Mouse (Mus musculus): ENCODE measurements around the gene Rnf168.
A peak's percentile ranks its signal among the peaks of the same experiment; 100 is the strongest.
"Not testable (repeated sequence)": the region's sequence is repeated elsewhere in the genome, so short reads cannot be mapped to it uniquely, and the experiment has no call there.

The Rnf168 gene

DNA sequence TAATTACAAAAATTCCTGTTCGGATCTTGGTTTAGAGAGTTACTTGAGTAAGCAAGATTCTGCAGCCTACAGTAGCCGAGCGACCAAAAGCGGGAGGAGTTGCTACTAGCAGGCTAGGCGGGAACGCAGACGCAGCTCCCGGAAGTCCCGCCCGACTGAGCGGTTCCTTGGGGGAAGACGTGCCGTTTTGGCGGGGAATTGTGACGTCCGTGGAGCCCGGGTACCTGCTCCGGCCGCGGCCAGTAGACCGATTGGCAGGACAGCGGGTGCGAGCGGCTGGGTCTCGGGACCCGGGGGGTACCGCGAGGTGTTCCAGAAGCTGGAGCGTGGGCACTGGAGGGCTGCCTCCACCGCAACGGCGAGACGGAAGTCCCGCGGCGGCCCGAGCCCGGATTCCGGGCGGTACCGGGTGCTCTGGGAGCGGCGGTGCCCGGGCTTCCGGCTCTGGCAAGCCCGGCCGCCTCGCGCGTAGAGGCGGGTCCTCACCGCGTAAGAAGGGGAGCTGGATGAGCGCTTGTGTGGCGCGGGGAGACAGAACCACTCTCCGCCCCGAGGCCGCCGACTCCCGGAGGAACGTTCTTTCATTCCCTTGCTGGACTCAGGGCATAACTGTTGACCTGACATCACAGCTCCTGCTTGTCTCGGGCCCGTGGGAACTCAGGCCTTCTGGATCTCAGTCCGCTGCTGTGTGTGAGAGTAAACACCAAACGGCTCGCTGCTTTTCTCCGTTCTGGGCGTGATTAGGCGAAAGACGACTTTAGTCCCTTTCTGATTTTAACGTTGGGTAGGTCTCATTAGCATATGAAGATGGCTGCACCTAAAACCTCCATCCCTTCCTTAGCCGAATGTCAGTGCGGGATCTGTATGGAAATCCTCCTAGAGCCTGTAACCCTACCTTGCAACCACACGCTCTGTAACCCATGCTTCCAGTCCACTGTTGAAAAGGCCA lies at the start of gene Rnf168:
Gene Rnf168 (plus strand): TSS at position 152 of the 949 bp plus-strand sequence.
- peak; percentile 89 for DNase-seq

DNA sequence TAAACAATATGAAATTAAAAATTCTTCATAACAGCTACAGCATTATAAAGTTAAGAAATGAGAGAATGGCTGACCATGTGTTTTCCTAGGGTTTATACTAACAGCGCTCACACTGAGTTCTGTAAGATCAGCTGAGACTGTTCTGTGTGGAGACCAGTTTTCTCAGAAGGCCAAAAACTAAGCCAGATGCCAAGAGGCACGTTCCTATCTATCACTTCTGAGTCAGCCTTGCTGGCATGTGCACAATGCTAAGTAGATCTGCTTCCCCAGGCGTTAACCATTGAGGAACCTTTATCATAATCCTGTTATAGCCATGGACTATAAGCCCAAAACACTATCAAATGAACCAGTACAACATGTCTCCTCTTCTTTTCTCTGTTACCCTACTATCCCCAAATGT lies 45.2 kb upstream of the Rnf168 start:
- not testable (repeated sequence) for DNase-seq

DNA sequence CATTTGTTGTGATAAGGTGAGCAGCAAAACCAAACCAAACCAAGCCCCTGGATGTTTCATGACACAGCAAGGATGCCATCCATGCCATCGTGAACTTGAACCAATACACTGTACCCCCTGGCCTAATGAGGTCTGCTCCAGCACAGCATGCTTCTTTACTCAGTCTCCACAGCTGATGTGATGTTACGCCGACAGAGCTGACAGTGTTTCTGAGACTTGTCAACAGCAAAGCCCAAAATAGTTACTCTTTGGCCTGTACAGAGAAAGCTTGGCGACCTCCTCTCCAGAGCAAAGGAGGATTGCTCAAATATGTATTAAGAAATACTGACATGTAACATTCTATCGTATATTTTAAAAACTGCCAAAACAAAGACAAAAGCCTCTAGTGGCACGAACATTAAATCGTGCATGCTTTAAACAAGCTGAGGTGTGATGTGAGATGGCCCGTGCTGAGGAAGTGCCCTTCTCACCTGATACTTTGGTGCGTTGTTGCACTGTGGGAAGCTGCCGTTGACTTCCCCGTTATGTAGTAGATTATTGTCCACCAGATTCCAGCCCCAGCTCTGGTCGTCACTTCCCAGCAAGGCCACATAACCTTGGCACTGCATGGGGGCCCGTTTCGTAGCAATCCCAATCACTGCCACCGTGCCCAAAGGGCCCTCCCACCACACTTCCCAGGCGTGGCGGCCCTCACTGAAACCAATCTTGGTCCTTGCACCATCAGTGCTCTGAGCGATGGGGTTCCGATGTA lies 39.2 kb upstream of the Rnf168 start:
- DNase-seq, result no peak

DNA sequence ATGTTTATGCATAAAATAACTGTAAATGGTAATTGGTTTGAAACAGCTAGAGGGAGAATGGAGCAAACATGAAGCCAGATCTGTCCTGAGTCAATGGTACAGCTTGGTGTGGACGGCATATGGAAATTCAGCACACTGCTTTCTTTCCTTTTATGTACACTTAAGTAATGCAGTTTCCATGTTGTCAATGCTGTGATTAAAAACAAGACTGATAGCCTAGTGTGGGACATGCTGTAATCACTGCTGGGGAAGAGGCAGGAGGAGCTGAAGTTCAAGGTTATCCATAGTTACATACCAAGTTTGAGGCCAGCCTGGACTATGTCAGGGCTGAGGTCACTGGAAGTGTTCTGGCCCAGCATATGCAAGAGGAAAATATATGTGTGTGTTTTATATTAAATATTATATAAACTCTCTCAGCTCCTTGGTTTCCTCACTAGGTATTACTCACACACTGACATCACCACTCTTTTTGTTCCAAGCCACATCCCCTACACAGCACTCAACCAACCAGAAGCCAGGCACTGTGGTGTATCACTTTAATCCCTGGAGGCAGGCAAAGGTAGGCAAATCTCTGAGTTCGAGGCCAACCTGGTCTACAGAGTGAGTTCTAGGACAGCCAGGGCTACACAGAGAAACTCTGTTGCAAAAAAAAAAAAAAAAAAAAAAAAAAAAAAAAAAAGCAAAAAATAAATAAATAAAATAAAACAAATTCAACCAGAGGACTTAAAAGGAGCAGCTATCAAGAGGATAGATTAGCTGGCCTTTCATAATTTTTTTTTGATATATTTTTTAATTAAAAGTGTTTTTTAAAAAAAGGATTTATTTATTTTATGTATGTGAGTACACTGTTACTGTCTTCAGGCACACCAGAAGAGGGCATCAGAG lies 37.6 kb upstream of the Rnf168 start:
- DNase-seq, result no peak

DNA sequence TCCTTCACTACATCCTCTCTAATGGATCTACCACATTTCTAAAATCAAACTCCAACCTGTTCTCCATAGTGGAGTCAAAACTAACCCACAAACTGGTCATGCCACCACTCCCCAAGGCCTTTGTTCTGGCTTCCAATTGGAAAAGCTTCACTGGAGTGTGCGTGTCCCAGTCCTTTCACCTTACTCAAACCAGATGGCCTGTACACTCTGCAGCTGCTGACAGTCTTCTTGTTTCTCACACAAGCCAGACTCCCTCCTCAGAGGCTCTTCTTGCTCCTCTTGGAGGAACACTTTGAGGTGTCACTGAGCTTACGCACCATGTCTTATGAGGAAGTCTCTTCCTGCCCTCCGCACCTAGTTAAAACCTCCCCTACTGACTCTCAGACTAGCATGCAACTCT lies 33.4 kb upstream of the Rnf168 start:
- no peak for DNase-seq

DNA sequence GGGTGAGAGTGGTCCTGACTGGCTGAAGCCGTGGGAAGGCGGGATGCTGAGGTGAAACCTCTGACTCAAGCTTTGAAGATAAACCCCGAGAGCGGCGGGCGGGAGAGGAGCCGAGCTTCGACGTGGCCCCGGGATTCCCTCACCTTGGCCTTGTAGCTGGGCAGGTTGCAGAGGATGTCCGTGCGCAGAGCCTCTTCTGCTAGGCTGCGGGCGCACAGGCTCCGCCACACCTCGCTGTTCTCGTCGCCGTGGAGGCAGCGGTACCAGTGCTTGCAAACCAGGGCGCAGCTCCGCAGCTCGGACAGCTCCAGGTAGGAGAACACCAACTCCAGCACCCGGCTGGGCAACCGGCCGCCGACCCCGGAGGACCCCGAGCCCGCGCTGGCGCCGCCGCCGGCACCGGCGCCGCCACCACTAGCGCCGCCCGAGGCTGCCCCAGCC lies 30.9 kb upstream of the Rnf168 start:
- DNase-seq, result peak; percentile 64

DNA sequence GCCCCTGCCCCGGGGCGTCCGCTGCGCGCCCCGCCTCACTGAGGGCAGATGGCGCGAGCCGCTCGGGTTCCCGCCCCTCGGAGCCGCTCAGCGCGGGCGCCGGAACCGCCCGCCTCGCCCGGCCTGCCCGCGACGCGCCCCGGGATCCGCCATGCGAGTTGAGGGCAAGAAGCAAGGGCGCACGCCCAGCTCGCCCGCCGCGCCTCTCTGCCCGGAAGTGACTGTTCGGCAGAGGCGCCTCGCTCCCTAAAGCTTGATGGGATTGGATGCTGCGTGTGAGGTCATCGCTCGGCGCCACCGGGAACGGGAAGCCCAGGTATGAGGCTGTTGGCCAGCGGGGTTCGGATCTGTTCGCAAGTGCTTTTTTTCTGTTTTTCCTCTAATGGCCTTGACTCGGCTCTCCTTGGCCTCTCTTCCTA lies 30.3 kb upstream of the Rnf168 start, which contains the start of the genes Fbxo45 and Wdr53:
Gene Fbxo45 (minus strand): TSS at position 207 of the 419 bp plus-strand sequence.
Gene Wdr53 (plus strand): TSS at position 276 of the 419 bp plus-strand sequence.
- DNase-seq, result peak; percentile 97

DNA sequence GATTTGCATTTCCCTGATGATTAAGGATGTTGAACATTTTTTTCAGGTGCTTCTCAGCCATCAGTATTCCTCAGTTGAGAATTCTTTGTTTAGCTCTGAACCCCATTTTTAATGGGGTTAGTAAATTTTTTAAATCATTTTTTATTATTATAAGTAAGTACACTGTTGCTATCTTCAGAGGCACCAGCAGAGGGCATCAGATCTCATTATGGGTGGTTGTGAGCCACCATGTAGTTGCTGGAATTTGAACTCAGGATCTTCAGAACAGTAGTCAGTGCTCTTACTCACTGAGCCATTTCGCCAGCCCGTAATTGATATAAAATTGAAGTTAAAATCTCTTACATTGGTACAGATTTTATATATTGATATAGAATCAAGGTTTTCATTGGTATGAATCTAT lies 13.0 kb upstream of the Rnf168 start:
- DNase-seq, result peak; percentile 51

DNA sequence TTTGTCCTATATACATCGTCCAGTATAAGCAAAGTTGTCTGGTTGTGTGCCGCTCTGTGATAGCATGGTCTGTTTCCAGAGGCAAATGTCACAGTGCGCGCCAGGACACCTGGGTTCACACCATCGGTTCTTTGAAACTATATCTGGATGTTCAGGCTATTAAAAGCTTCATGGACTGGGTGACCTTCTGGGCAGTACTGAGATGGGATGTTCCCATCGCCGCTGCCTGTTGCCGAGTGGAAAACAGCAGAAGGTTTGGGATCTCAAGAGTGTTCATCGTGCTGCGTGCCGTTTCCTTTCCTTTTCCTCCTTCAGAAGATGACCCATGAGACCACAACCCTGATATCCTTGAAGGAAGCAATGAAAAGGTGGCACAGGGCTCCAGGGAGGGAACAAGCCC lies 6.0 kb upstream of the Rnf168 start, which contains the start of gene Smco1:
Gene Smco1 (plus strand): TSS at position 178 of the 400 bp plus-strand sequence.
- DNase-seq, result no peak

DNA sequence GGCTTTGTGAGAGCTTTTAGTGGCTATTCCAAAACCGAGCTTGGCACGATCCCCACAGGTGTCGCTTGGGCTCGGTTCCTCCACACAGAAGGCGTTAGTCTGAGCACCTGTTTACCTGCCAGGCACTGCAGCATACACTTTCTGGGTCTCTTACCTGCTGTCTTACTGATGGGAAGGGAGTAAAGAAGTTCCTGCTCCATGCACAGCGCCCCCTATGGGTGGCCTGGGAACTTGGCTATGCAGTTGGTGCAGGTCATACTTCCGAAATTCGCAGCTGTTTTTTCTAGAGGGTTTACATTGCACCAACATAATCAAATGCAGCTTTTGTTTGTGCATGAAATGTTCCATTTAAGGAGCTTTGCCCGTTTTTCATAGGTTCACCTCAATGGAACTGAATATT lies 3.9 kb upstream of the Rnf168 start:
- DNase-seq, result peak; percentile 33

DNA sequence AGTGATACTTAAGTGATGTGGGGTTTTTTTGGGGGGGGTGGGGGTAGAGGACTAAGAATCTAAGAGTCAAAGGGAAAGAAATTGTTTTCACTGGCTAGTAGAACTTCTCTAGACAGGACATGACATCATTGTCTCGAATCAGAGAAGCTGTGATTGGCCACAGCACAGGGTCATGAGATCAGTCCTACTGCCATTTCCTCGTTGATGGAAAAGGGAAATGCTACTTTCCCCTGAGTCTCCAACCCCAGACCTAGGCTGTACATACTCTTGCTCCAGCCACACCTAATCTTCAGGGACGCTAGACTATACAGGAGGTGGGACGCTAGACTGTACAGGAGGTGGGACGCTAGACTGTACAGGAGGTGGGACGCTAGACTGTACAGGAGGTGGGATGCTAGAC lies 2.2 kb upstream of the Rnf168 start:
- DNase-seq, result no peak

DNA sequence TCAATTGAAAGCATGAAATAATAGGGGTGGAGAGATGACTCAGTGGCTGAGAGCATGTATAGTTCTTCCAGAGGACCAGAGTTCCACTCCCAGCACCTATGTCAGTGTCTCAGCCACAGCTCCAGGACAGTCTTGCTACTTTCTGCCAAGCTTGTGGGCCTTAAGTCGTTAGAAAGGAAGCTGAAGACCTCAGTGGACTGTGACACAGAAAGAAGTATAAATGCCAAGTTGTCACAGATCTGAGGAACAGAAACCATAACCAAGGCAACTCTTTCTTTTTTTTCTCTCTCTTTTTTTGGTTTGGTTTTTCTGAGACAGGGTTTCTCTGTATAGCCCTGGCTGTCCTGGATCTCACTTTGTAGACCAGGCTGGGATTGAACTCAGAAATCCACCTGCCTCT lies 1.4 kb upstream of the Rnf168 start:
- DNase-seq, result no peak

DNA sequence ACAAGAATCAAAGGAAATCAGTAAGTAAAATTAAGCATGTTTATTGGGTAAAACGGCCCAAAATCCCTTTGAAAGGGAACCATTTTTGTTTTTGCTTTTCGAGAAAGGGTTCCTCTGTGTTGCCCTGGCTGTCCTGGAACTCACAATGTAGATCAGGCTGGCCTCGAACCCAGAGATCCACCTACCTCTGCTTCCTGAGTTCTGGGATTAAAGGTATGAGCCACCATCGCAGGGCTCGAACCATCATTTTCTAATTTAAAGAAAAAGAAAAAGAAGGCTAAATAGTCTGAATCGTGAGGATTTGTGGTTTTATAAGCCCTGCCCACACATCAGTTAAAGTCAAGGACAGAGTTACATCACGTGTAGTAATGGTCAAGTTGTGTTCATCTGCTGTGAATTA lies 1.1 kb downstream of the Rnf168 start:
- no peak for DNase-seq

DNA sequence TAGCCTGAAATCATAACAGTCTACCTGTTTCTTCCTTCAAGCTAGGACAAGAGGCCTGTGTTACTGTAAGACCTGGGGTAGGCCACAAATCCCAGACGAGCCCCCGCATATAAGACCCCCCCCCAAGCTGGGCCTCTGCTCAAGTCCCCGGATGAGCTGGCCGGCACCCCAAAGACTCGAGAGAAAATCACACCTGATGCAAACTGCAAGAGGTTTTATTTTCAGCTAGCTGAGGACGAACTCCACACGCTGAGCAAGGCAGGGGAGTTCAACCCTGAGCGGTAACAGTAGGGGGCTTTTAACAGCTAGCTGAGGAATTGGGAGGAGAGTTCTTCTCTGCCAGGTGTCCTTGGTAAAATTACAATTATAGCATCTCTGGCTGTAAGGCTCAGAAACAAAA lies 3.0 kb downstream of the Rnf168 start:
- DNase-seq, result no peak

DNA sequence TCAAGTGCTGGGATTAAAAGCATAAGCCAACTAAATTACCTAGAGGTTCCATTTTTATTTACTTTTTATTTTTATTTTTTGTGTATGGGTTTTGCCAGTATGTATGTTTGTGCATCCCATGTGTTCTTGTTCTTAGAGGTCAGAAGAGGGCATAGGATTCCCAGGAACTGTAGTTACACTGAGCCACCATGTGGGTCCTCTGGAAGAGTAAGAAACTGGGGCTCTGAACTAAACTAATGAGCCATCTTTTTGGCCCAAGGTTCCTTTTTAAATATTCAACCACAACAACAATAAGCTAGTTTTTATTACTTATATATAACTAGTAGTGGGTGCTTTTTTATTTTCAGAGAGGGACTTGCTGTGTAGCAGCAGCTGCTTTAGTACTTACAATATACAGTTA lies 5.3 kb downstream of the Rnf168 start:
- no peak for DNase-seq

DNA sequence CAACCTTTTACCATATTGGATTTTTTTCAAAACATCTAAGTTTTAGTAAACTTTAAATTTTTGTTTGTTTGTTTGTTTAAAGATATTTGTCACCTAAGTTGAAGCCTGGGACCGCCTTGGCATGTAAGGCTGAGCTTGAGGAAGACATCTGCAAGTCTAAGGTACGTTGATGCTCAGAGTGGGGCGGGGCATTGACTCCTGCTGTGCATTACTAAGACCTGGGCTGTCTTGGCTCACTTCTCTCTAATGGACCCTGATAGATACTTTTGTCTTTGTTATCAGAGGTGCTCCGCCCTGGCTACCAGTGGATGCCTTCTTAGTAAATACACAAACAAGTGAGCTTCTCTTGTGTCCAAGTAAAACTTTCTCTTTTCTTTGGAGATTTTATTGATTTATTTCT lies 14.6 kb downstream of the Rnf168 start:
- DNase-seq, result no peak

DNA sequence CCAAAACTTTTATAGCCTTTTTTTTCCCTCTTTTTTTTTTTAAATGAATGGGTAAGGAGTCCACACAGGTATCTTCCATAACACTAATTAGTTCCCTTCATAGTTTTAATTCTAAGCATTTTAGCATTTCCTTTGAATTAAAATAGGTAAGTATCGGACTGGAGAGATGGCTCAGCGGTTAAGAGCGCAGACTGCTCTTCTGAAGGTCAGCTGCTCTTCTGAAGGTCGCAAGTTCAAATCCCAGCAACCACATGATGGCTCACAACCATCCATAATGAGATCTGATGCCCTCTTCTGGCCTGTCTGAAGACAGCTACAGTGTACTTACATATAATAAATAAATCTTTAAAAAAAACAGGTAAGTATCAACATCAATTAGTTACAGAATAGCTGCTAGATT lies 22.4 kb downstream of the Rnf168 start:
- not testable (repeated sequence) for DNase-seq

DNA sequence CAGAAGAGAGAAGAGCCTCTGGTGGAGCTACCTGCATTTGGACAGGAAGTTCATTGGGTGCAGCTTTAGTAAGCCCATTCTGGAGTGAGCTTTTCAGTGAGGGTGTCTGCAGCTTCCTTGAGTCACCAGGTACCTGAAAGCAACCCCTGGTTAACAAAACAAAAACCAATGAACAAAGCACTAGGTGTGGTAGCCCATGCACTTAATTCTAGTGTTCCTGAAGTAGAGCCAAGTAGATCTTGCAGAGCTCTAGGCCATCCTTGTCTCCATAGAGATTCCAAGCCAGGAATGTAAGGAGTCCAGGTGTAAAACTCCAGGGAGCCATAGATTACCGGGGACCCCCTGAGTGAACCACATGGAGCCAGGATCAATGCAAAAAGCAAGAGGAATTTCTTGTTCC lies 25.8 kb downstream of the Rnf168 start:
- DNase-seq, result no peak

DNA sequence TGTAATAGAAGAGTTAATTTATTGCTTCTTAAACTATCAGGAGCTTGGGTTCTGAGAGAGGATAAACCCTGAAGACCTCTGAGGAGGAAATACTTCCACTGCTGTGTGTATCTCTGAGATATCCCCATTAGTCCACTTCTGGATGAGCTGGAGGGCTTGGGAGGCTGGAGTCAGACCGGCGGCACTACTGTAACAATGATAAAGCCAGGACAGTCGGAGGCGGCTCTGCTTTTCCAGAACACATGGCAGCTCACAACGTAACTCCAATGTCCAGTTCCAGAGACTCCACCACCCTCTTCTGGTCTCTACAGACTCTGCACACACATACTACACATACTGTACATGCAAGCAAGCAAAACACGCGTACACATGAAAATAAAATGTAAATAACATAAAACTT lies 26.6 kb downstream of the Rnf168 start:
- DNase-seq, result no peak

DNA sequence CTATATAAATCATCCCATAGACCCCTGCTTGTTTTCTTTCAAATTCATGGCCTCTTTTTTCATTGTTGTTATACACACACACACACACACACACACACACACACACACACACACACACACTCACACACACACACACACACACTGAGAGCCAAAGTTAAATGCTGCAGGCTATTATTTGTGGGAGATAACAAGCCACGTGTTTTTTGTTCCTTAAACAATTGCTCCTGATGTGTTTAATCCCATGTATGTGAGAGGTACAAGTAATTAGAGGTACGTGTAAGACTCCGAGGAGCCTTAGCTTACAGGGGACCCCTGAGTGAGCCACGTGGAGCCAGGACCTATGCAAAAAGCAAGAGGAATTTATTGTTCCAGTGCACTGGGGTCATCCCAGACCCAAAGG lies 34.7 kb downstream of the Rnf168 start:
- DNase-seq, result no peak

DNA sequence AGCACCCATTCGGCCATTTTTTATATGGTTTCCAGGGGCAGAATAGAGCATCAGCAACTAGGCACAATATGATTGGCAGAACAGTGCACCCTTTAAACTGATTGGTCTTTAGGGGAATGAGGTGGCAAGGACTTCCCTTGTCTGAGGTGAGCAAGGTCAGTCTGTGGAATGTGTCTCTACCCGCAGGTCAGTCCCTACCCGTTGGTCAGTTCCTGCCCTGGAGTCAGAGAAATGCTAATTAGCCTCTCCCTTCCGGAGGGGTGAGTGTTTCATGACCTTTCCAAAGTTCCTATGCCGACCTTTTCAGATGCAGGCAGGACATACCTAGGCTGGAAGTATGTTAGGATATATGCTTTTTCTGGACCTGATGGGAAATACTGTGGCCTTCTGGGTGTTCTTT lies 35.1 kb downstream of the Rnf168 start:
- no peak for DNase-seq

DNA sequence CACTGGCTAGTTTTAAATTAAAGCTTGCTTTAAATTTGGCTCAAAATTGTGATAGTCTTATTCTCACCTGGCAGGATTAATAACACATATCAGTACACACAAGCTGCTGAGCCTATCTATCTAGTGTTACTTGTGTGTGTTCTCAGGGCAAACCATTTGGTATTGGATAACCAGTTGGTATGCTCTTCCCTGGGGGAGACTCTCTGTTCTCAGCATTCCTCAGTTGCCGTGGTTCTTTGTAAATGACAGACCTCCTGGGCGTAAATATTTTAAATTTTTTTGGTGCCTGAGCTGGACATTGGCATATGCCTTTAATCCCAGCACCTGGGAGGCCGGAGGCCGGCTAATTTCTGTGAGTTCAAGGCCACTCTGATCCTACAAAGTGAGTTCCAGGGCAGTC lies 35.6 kb downstream of the Rnf168 start:
- no peak for DNase-seq

DNA sequence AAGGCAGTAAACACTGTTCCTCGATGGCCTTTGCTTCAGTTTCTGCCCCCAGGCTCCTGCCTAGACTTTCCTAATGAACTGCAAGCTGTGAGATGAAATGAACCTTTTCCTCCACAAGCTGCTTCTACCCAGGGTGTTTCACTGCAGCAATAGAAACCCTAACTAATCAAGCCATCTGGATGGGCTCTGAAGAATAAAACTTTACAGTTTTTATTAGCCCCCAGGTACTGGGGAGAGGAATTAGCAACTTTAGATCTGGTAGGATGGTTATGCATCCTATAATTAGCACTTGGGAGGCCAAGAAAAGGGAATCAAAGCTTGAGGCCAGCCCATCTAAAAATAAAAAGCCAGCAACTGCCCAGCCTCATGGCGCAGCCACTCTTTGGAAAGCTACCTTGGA lies 39.3 kb downstream of the Rnf168 start:
- no peak for DNase-seq

Measured in thymus, postnatal 14 days (tissue).